In genomic region chr11:76476376-76477094, GRCm38 (mm10) we compare ENCODE assay signal across 9 mouse cellular contexts.
DNase-seq lines count a peak whose midpoint lies in the region; ATAC-seq and TF ChIP-seq lines count a peak whose summit lies in the region.
"Had no signal": no experiment of that assay in that cellular context is flagged by ENCODE, and none has a peak within 500 bp of the region (broad histone marks: within the 10 kb centered on the region; RNA-seq: fewer than 3 reads in every experiment).

No protein-coding gene starts in this region.

- peaks cover 29% of the 10 kb centered on the region for H3K4me1 ChIP-seq in forebrain, embryonic 10.5 days
- H3K4me1 ChIP-seq in forebrain, embryonic 14.5 days (ENCODE audit: control insufficient read depth, insufficient read depth, low read length), result peaks cover 25% of the 10 kb centered on the region
- H3K4me1 ChIP-seq in lung, embryonic 15.5 days, result peaks cover 8% of the 10 kb centered on the region; the same call in 1 of the 2 replicates
- peaks cover 16% of the 10 kb centered on the region for H3K4me1 ChIP-seq in intestine, postnatal 0 days (replicated peaks; ENCODE audit: control insufficient read depth, insufficient read depth, low read length)
- H3K4me1 ChIP-seq in small intestine, adult 2 months (ENCODE audit: control insufficient read depth, insufficient read depth, insufficient read length, low read length), result peaks cover 52% of the 10 kb centered on the region

- no peak for ATAC-seq in forebrain, embryonic 14.5 days
- no peak for ATAC-seq in lung, embryonic 15.5 days (ENCODE audit: borderline replicate concordance, extremely low read depth, low FRiP score, low TSS enrichment)
- peak; percentile 75 for ATAC-seq in intestine, postnatal 0 days

- H3K4me3 ChIP-seq in forebrain, embryonic 10.5 days, result no peak overlapping the region
- H3K4me3 ChIP-seq in forebrain, embryonic 14.5 days (ENCODE audit: low read depth, low read length), result no peak overlapping the region
- H3K4me3 ChIP-seq in lung, embryonic 15.5 days, result no peak overlapping the region
- H3K4me3 ChIP-seq in intestine, postnatal 0 days (ENCODE audit: low read depth, low read length), result no peak overlapping the region
- peak overlapping the region; percentile 62 for H3K4me3 ChIP-seq in small intestine, adult 2 months (ENCODE audit: low read depth, low read length)

- no peak for DNase-seq in forebrain, embryonic 10.5 days (ENCODE audit: extremely low spot score, low spot score)
- DNase-seq in forebrain, embryonic 14.5 days (ENCODE audit: low spot score), result no peak
- DNase-seq in lung, postnatal 36 days, result no peak
- no peak for DNase-seq in thymus, postnatal 4 days
- no peak for DNase-seq in yolk sac, embryonic 10.5 days (ENCODE audit: low spot score)
- DNase-seq: liver, postnatal 0 days had no signal

- WGBS in forebrain, embryonic 10.5 days, result 85% methylated on average over 8 of the region's 8 CpGs
- 77% methylated on average over 8 of the region's 8 CpGs for WGBS in forebrain, embryonic 14.5 days
- 47% methylated on average over 8 of the region's 8 CpGs for WGBS in lung, embryonic 15.5 days
- 38% methylated on average over 8 of the region's 8 CpGs for WGBS in intestine, postnatal 0 days
- 18% methylated on average over 8 of the region's 8 CpGs for WGBS in small intestine, adult 2 months

- peaks cover 31% of the 10 kb centered on the region for H3K36me3 ChIP-seq in forebrain, embryonic 10.5 days (replicated peaks)
- H3K36me3 ChIP-seq in forebrain, embryonic 14.5 days (ENCODE audit: control insufficient read depth, insufficient read depth, low read length), result peaks cover 19% of the 10 kb centered on the region
- H3K36me3 ChIP-seq in lung, embryonic 15.5 days, result peaks cover 23% of the 10 kb centered on the region; the same call in 1 of the 2 replicates
- peaks cover 42% of the 10 kb centered on the region for H3K36me3 ChIP-seq in intestine, postnatal 0 days (ENCODE audit: control insufficient read depth, insufficient read depth)
- peaks cover 43% of the 10 kb centered on the region for H3K36me3 ChIP-seq in small intestine, adult 2 months (ENCODE audit: control insufficient read depth, insufficient read depth, low read length)

- no peaks in the 10 kb centered on the region for H3K9me3 ChIP-seq in forebrain, embryonic 10.5 days
- H3K9me3 ChIP-seq in forebrain, embryonic 14.5 days (replicated peaks; ENCODE audit: control insufficient read depth, low read length), result no peaks in the 10 kb centered on the region
- H3K9me3 ChIP-seq in lung, embryonic 15.5 days, result no peaks in the 10 kb centered on the region
- H3K9me3 ChIP-seq in intestine, postnatal 0 days (ENCODE audit: control insufficient read depth), result no peaks in the 10 kb centered on the region

- no peaks in the 10 kb centered on the region for H3K27me3 ChIP-seq in forebrain, embryonic 10.5 days (ENCODE audit: poor library complexity, severe bottlenecking)
- no peaks in the 10 kb centered on the region for H3K27me3 ChIP-seq in forebrain, embryonic 14.5 days (replicated peaks; ENCODE audit: control insufficient read depth, insufficient read depth, low read length)
- no peaks in the 10 kb centered on the region for H3K27me3 ChIP-seq in lung, embryonic 15.5 days
- H3K27me3 ChIP-seq in intestine, postnatal 0 days (replicated peaks; ENCODE audit: control insufficient read depth, insufficient read depth, low read length), result no peaks in the 10 kb centered on the region
- no peaks in the 10 kb centered on the region for H3K27me3 ChIP-seq in small intestine, adult 2 months (ENCODE audit: control insufficient read depth, insufficient read depth, low read length)

- TF ChIP-seq POLR2A in small intestine, adult 2 months (IDR thresholded peaks at IDR 0.05; ENCODE audit: low read depth, low read length), result peak; percentile 46; the same call in 1 of the 2 replicates

- H3K9ac ChIP-seq in forebrain, embryonic 14.5 days (ENCODE audit: low read length), result no peak overlapping the region
- H3K9ac ChIP-seq in lung, embryonic 15.5 days, result no peak overlapping the region
- H3K9ac ChIP-seq in intestine, postnatal 0 days (ENCODE audit: low read depth, low read length), result no peak overlapping the region
- H3K9ac ChIP-seq: liver, postnatal 0 days had no signal

- no peak for TF ChIP-seq CTCF in intestine, postnatal 0 days (IDR thresholded peaks at IDR 0.05; ENCODE audit: low read depth)
- TF ChIP-seq CTCF in small intestine, adult 2 months (IDR thresholded peaks at IDR 0.05; ENCODE audit: extremely low read depth, insufficient read length, insufficient replicate concordance, low read depth, low read length), result no peak

- H3K4me2 ChIP-seq in forebrain, embryonic 14.5 days (ENCODE audit: low read length), result no peak overlapping the region
- H3K4me2 ChIP-seq in lung, embryonic 15.5 days, result no peak overlapping the region
- H3K4me2 ChIP-seq in intestine, postnatal 0 days (replicated peaks; ENCODE audit: low read depth), result peak overlapping the region; percentile 38

- H3K27ac ChIP-seq in forebrain, embryonic 10.5 days, result 0 out of 2 replicates have a peak overlapping the region, but pooled peaks have one; percentile 11
- no peak overlapping the region for H3K27ac ChIP-seq in forebrain, embryonic 14.5 days (ENCODE audit: low read depth, low read length)
- peak overlapping the region; percentile 30; the same call in 1 of the 2 replicates for H3K27ac ChIP-seq in lung, embryonic 15.5 days
- peak overlapping the region; percentile 89 for H3K27ac ChIP-seq in intestine, postnatal 0 days (ENCODE audit: low read depth, low read length)
- H3K27ac ChIP-seq in small intestine, adult 2 months (ENCODE audit: insufficient read depth, low read depth, low read length), result peak overlapping the region; percentile 99
